Mouse (Mus musculus) spleen, postnatal 36 days (tissue): ENCODE data around the gene Gm45140.

ENCODE experiments used
- DNase-seq, 2 experiments: peaks; one replicate each; pipeline ENCODE4 v3.0.0; 2022; ENCODE audit warnings: low spot score in 2 of 2, mixed read lengths in 1 of 2

The Gm45140 gene

DNA sequence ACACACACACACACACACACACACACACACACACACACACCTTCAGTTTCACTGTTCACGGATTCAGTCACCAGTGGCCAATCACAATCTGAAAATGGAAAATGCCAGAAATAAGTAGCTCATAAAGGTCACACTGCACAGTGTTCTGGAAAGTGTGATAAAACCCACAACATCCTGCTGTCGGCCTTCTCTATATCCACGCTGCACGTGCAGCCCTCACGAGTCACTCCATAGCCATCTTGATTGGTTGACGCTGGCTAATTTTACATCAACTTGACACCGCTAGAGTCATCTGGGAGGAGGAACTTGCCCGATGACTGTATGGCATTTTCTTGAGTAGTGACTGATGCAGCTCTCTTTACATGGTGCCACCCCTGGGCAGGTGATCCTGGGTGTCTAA lies 93.6 kb downstream of the Gm45140 start:
- DNase-seq, result no peak

DNA sequence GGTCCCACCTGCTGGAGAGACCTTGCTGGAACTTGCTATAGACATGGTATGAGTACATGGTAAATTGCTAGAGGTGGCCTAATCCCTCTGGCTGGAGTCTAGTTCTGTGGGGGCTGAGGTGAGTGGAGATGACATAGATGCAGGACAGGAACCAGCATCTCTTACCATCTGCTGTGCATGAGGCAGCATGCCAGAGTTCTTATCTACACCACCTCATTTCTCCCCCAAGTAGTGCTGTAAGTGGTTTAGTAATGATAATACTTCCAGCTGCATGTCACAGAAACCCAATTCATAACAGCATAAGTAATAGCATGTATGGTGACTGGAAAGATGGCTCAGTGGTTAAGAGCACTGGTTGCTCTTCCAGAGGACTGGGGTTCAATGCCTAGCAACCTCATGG lies 95.1 kb downstream of the Gm45140 start:
- DNase-seq, result peak; percentile 45 to 59

DNA sequence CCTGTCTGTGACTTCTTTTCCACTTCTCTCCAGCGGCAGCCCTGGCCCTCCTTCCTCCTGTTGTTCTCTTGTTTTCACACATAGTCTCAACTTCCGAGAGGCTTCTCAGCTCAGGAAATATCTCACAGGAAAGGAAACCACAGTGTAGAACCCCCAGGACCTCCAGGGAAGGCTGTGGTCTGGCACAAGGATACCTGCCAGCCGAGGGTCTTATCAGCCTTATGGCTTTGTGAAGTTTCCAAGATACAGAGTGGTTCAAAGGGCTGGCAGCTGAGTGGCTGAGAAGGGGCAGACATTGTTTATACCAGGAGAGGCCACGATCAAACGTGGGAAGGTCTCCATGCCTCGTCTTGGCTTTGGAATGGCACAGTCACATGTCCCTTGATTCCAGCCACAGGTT lies 95.7 kb downstream of the Gm45140 start:
- DNase-seq, result no peak
